Mouse (Mus musculus) right cerebral cortex, postnatal 36 days (tissue): ENCODE data around the gene Traf1.

Source experiments
- DNase-seq, 2 experiments: peaks; one replicate each; pipeline ENCODE4 v3.0.0; 2022; ENCODE audit warnings: low spot score in 2 of 2, mixed read lengths in 1 of 2

The Traf1 gene

DNA sequence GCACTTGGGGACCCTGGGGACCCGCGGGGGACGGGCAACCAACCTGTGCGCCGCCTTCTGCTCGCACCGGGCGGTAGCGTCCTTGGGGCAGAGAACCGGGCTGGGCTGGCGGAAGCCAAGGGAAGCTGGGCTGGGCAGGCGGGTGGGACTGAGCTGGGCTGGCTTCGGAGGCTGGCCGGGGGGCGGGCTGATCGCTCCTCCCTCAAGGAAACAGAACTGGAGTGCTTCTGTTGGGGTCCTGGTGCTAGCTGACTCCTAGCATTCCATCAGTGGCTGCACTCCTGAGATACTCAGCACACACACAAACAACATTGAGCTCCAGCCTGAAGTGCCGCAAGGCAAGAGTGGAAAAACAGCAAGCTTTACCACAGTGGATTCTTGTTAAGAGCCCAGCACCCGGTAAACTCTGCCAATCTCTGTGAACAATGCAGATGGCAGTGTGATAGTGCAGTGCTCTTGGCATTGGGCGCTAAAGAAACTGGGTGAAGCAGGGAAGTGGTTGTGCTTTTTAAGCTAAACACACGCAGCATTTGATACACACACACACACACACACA, at the start of gene Traf1:
Gene Traf1, minus strand, starts transcription at position 292 of the 556 bp plus-strand sequence.
- DNase-seq: no peak

DNA sequence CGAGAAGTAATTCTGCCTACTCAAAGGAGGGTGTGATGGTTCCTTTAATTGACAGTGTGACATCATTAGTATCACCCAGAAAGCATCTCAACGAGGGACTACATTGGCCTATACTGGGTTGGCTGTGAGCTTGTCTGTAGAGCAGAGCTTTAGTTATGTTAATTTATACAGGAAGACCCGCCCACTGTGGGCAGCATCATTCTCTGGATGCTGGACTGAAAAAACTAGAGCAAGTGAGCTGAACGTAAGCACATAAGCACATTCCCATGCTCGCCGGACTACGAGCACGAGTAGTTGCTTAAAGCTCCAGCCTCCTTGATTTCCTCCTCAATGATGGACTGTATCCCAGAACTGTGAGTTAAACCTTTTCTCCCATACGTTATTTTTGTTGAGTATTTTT, 37.4 kb upstream of the Traf1 start:
- peak; percentile 54 to 85 for DNase-seq

DNA sequence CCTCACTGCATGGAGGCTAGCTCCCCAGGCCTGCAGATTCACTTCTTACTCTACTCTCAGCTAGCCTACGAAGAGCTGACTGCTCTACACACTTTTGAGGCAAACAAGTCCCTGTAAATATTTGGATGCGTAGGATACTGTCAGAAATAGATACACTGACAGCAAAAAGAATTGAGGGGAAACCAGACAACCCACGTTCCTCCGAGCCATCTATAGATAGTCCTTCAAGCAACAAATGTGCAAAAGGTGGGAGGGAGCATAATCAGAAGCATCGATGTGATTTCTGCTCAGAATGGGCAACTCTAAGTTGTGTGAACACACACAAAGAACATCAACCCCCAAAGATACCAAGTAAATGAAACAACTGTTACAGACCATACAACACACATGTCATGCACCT, 34.9 kb upstream of the Traf1 start:
- DNase-seq: peak in 1 of 2 experiments; percentile 15

DNA sequence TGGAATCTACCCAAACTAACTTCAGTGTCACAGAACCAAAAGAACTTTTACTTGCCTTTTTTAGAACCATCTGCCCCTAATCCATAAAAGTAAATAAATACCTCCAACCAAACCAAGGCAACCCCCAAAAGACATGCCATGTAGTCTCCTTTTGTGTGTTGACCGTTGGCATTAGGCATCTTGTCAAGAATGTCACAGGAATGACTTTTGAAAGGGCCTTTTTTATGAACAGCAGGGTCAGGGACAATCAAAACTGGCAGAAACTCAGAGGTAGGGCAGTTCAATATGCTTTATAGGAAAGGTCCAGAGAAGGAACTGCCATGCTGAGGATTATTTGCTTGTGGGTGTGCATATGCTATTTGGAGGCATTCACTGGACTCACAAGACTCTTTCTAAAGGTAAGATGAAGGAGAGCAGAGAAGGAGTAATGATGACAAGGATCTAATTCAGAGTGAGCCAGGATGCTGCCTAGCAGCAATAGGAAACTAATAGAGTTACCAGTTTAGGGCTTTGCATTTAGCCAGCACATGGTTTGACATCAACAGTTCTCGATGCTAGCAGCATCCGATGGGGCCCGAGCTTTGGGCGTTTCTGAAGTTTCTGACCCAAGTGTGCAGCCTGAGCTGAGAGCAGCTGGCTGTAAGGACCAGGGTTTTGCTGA, 32.3 kb upstream of the Traf1 start:
- no peak for DNase-seq

DNA sequence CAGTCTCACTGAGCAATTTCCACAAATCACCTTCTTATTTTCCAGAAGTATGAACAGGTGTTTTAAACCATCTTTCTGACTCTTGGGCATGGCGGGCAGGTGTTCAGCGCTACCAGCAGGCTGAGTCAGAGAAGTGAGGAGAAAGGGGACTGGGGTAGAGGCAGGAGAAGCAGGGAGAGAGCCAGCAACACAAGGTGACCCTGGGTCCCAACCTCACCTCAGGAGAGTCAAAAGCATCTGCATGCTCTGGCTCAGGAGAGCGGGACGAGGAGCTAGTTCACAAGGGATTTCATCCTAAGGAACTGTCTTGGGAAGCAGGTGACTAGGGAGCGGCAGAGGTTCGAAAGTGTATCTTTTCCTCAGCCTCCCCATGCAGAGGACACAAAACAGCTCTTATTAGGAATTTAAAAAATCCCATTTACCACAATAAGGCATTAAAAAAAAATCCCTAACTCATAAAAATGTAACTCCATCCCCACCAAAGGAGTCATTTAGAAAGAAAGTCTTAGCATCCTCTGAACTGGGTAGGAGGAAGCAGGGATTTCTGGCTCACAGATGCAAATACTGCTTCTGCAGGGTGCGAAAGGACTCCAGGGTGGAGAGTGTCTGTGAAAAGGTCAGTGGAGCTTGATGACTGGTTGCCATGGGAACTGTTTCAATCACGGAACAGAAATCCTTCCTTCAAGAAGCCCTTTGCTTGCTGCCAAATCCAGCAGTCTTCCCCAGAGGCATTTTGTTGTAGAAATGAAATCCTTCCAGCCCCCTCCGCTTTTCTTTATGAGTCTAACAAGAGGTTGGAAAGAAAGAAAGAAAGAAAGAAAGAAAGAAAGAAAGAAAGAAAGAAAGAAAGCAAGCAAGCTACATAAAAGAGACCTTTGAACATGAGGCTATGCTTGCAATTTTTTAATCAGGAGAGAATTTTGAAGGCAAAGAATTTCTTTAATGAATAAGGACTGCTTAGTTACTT, 31.4 kb upstream of the Traf1 start:
- DNase-seq: no peak

DNA sequence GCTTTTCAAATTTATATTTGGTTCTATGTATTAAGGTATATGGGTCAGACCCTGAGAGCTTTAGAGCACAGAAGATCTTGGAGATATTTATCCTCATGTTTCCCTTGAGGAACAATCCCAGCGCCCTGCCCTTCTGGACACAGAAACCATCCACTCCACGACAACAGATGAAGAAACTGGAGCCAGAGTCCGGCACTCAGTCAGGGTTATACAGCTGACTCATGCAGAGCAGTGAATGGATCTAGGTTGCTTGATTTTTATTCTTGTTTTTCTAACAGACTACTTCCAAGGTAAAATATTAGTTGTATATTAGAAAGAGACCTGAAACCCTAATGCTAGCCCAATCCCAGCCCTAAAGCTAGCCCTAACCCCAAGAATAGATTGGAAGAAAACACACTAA, 30.4 kb upstream of the Traf1 start:
- DNase-seq: no peak

DNA sequence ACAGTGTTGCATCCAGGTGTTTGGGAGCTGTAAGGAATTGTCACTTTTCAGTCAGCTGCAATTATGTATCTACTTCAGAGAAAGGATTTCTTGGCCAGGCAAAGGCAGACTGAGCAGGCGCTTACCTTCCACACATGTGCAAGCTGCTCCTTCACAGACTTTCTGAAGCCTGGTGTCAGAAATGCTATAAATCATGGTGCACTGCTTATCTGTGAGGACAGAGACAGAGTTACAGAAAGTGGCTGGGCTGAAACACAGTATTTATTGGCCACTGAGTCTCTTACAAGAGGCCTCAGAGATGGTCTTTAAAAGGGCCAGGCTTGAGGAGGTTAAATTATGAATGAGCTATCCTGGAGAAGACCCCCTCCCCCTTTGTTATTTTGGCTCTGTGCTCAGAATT, 28.2 kb upstream of the Traf1 start:
- DNase-seq: no peak

DNA sequence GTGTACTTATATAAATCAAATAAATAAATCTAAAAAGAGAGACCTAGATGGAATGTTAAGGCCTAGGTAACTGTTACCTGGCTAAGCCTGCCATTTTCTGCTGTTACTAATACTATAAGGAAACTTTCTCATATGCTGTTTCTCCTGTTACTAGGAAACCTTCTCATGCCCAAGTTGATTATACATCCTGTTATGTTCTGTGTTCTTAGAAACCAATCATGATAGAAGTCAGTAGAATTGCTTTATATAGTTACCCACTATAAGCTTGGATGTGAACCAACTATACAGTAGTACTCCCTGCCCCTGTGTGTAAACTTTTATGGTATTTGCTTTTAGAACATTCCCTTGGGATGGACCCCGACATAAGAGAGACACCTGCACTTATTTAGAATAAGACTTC, 26.0 kb upstream of the Traf1 start:
- no peak for DNase-seq

DNA sequence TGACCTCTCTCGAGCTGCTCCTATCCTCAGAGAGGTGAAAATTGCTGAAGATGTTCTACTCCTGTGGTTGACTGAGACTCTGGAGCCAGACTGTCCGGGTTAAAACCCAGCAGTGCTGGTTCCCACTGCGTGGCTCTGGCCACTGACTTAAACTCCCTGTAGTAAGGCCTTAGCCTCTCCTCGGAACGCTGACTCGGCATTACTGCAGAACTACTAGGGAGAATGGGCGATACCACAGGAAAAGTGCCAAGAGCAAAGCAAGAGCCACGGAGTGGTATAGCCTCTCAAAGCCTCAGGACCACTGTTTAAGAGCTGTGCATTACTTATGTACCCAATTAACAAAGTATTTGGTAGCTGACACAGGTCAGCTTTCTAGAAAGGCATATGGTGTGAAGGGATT, 23.3 kb upstream of the Traf1 start:
- no peak for DNase-seq

DNA sequence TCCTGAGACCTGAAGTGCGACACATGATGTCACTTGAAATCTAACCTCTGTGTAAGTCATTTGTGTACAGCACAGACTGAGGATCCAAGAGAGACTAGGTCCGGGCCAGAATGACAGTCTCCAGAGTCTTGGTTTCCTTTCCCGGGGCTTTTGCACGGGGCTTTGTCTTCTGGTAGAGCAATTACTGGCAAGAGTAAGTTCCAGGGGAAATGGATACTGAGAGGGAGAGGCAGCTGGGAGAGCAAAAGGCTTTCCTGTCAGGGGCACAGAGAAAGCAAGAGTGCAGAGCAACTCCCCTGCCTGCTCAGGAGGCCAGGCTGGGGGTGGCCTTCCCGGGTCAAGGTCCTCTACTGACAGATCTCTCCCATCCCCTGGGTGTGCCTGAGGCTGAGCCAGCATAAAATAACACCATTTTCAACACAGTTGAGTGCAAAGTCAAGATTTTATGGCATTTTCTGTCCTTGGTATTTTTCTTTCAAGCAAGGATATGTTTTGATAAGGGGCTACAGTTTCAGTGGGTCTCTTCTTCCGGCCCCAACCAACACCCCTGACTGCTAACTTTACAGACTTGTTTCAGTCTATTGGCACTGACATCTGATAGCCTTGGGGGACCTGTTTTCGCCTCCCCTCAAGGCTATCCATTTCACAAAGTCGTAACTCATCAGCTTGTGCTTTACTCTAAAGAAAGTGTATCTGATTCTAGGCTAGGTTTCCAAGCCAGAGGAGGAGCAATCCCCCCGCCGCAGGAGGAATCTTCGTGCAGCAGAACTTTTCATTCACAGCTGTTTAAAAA, 21.5 kb upstream of the Traf1 start:
- DNase-seq: no peak

DNA sequence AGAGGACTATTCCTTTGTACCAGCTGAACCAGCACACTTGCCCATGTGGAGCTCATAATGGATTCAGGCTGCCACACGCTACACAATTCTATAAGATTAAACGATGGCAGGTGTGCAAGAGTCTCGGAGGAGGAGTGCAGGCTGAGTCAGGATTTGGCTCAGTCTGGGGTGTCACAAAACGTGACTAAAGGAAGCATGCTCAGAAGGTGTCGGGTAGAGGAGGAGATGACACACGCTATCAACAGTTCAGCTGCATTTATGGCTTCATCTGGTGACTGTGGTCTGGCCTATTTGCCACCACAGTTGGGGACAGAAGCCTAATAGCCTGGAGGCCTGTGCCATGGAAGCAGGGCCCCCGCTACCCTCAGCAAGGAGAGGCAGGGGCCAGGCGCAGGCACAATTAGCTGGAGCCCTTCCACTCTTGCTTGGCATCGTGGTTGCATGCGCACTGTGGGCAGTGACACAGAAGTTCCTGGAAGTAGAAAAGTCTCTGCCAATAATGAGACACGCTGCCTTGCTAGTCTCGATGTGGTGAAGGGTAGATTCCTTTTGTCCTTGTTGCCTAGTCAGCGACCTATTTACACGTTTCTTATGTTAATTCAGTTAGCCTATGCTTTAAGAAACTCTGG, 20.6 kb upstream of the Traf1 start:
- DNase-seq: peak; percentile 50

DNA sequence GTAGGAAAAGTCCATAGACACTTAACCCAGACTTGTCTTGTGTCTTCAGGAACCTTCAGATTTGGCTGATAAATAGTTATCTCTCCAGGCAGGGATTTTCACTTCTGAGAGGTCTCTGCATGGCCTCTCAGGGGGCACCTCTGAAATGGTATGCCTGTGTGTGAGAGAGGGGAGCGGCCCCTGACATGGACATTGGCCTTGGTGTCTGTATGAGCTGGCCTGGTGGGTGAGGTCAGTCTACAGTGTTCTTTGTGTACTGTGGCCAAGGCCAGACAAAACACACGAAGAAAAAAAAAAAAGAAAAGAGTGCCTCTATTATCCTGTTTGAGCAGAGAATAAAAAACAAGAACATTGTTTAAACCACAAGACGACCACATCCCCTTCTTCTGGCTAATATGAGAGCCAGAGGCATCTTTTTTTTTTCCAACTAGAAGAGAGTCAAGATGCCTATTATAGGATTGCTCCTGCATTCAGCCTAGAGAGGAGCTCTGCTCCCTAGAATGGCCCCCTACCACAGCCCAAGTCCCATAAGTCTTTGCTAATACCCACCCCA, 18.0 kb upstream of the Traf1 start:
- DNase-seq: no peak

DNA sequence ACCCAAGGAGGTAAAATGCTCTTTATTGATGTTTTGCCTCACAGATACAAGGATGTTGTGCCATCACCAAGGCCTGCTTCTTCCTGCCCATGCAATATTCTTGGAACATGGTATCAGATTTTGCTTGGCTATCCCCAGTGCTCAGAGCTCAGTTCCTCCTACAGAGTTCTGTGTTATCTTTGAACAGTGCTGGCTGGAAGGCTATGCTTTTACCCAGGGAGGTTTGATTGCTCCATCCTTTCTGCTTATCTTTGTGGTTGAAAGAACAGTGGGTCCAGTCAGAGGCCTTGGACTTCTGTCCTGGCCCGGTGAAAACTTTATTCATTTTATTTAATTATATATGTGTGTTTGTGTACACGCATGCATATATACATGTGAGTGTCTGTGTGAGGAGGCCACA, 16.7 kb upstream of the Traf1 start:
- DNase-seq: no peak

DNA sequence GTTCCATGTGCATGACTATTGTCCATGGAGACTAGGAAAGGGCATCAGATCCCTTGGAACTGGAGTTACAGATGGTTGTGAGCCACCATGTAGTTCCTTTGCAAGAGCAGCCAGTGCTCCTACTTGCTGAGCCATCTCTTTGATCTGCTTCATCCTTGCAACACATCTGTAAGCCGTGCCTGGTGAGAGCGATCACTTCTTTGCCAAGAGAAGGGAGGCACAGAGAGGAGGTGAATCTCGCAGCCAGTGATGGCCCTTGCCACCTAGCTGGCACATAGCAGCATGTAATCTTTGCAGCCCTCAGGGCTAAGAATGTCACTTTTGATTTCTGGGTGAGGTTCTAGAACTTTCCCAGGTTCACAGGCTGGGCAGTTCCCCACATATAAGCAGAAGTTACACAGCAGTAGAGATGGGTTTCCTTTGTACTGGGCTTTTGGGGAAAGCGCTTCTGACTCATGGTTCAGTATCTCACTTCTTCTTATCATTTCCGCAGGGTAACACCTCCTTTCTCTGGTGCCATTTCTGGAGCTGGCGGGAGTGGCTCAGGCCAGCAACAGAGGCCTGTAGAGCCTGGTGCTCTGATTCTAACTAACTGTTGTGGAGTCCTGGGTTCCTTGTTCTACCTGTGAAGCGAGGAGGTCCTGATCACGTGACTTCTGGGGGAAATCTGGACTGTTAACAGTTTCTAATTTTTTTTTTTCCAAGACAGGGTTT, 15.5 kb upstream of the Traf1 start:
- no peak for DNase-seq

DNA sequence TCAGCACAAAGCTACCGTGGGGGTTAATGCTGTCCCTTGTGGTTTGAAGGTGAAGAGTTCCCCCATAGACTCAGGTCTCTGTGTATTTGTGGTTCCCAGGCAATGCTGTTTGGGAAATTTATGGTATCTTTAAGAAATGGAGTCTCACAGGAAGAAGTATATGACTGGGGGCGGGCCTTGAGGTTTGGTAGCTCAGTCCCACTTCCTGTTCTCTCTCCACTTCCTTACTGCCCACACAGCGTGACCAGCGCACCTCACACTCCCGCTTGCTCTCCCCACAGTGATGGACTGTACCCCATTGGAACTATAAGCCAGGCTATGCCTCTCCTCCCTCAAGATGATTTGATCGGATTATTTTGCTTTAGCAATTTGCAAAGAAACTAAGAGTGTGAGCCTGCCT, 14.9 kb upstream of the Traf1 start:
- DNase-seq: no peak

DNA sequence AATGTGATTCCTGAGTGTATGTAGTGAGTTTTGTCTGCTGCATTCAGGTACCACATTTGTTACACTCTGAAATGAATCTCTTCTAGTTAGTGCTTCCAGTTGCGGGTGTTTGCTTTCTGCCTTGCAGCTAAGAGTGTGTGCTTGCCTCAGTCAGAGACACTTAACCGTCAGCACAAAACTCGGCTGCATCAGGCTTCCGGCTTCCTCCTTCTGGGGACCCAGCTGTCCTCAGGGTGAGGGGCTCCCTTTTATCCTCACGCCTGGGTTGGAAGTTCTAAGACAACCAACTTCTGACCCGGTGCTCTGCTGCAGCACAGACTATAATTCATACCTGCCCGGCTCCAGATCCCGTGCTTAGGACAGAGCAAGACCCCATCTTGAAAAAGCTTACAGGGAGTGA, 11.5 kb upstream of the Traf1 start:
- DNase-seq: no peak

DNA sequence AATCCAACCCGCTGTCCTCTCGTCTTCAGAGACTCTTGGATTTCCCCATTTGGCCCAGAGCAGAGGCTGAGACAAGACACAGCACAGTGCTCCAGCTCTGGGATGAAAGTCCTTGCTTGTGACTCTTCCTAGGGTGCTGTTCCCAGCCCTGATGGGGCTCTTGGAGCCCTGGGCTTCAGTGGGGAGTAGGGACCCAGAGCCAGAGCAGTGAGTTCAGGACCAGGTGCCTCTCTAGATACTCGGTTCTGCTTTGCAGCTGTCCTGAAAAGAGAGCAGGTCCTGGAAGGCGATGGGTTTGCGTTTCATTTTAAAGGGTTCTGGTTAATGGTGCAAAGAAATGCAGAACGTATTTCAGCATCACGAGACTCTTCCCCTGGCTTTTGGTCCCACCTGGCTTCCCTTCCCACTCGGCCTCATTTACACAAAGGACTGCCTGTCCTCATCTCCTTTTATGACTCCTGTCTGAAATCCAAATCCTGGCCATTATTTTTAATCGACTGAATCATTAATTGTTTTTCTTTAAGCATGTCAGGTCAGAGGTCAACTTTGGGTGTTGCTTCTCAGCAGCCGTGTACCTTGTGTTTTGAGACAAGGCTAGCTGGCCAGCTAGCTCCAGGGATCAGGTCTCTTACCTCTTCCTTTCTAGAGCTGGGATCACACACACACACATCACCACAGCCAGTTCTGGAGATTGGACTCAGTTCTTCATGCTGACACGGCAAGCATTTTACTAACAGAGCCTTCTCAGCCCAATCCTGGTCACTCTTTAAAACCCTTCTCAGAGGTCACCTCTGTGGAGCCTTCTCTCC, 9.7 kb upstream of the Traf1 start:
- DNase-seq: no peak

DNA sequence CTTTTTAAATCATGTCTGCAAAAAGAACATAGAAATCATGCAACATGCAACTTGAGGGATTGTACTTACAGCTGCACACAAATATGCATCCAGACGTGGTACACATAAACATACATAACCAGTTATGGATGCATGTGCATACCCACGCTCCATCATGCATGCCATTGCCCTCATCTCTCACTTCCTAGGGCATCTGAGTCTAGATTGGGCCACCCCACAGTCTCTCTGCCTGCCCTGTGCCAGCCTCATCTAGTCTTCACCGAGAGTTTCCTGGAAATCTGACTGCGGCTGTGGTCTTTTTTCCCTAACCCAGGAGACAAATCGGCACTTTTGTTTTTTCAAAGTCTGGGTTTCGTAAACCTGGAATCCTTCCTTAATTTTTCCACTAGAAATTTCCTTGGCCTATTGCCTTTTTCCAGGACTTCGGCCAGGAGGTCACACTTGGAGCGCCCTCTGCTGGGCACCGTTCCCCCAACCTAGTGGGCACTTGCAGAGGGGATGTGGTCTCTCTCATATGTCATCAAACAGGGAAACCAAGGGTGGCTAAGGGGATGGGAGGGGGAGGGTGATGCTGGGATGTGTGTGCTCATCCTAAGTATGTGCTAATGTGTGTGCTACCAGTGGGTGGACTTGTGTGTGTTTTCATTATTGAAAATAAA, 8.6 kb upstream of the Traf1 start:
- no peak for DNase-seq

DNA sequence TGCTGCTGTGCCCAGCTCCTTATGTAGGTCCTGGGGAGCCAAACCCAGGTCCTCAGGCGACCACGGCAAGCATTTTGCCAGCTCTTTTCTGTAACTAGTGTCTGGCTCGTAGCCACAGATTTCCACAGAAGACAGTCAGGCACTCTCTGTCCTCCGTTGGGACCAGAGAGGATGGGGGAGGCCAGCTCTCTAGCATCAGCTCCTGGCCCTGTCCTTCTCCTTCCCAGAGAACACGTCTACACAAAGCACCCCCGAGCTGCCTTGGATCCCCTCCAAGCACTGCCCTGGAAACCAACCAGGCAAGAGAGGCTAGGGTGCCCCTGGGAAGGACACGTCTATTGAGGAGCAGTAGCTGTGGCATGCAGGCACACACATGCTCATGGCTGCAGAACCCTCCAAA, 7.6 kb upstream of the Traf1 start:
- DNase-seq: no peak
